Mouse (Mus musculus) heart, postnatal 0 days (tissue): Measurements from ENCODE around the gene 1700016H13Rik.

Experiments used
- CTCF ChIP-seq: IDR thresholded peaks from 2 replicates; pipeline ENCODE4 v1.5.1; 2016; ENCODE audit warnings: antibody characterized with exemption, control low read depth, low read depth
- EP300 ChIP-seq: IDR thresholded peaks from 2 replicates; pipeline ENCODE4 v1.6.1; 2016; ENCODE audit warnings: antibody characterized with exemption, low read depth

DNA sequence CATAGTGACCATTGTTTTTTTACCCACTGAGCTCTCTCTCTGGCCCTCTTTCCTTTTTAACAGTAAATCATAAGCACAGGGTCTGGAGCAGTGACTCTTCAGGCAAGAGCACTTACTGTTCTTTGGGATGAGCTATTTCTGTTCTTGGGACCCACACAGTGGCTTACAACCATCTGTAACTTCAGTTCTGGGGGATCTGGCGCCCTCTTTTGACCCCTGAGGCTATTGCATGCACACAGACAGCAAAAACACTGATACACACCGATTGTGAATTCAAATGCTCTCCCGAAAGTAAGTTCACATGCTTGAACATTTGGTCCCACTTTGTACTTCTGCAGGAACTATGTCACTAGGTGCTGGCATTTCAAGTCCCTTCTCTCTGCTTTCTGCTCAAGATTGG, 45.7 kb upstream of the 1700016H13Rik start:
- no peak; the same call in 1 of the 2 replicates for TF ChIP-seq CTCF
- TF ChIP-seq EP300: no peak
